Mouse (Mus musculus) lung, postnatal 36 days (tissue): ENCODE data around the gene Hist1h2bl.
"Not testable (repeated sequence)": the region's sequence is repeated elsewhere in the genome, so short reads cannot be mapped to it uniquely, and the experiment has no call there.

Experiments
- DNase-seq: peaks from one replicate; pipeline ENCODE4 v3.0.0; 2022; ENCODE audit warnings: mixed read lengths

Gene Hist1h2bl

GRCm38 (mm10) chr13:21722373-21722925 lies 6.5 kb upstream of the Hist1h2bl start:
- no peak for DNase-seq

- DNase-seq, result peak; percentile 85
Measured at GRCm38 (mm10) chr13:21721757-21722372, 5.9 kb upstream of the Hist1h2bl start, which contains the start of gene Hist1h2bm. Gene Hist1h2bm (plus strand): TSS chr13:21722044.

- DNase-seq, result not testable (repeated sequence)
Measured at GRCm38 (mm10) chr13:21721107-21721756, 5.3 kb upstream of the Hist1h2bl start.

GRCm38 (mm10) chr13:21718381-21719080 lies 2.6 kb upstream of the Hist1h2bl start:
- DNase-seq, result no peak

- DNase-seq, result peak; percentile 90
Measured at GRCm38 (mm10) chr13:21717397-21718357, 1.7 kb upstream of the Hist1h2bl start, which contains the start of gene Hist1h3h. Gene Hist1h3h (plus strand): TSS chr13:21717659.

DNA sequence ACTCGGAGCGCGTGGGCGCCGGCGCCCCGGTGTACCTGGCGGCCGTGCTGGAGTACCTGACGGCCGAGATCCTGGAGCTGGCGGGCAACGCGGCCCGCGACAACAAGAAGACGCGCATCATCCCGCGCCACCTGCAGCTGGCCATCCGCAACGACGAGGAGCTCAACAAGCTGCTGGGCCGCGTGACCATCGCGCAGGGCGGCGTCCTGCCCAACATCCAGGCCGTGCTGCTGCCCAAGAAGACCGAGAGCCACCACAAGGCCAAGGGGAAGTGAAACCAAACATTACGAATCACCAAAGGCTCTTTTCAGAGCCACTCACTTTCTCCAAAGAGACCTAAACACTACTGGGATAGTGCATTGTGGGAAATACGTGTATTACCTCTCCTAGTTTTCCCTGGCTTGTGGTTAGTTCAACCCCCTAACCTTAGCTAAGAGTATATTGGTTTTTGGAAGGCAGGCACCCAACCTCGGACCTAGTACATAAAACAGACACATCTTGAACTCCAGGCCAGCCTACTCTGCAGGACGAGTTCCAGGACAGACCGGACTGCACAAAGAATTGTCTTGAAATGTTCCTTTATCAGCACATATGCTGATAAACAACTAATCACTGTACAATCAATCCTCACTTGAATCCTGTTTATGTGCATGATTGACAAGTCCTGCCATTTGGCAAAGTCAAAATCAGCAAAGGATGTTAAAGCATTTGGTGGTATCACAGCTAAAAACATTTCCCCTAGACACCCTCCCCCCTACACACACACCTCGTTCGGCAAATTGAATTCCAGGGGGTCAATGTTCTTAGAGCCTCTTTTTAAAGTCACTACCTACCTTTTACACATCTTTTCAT lies 823 bp upstream of the Hist1h2bl start:
- DNase-seq, result peak; percentile 51

DNA sequence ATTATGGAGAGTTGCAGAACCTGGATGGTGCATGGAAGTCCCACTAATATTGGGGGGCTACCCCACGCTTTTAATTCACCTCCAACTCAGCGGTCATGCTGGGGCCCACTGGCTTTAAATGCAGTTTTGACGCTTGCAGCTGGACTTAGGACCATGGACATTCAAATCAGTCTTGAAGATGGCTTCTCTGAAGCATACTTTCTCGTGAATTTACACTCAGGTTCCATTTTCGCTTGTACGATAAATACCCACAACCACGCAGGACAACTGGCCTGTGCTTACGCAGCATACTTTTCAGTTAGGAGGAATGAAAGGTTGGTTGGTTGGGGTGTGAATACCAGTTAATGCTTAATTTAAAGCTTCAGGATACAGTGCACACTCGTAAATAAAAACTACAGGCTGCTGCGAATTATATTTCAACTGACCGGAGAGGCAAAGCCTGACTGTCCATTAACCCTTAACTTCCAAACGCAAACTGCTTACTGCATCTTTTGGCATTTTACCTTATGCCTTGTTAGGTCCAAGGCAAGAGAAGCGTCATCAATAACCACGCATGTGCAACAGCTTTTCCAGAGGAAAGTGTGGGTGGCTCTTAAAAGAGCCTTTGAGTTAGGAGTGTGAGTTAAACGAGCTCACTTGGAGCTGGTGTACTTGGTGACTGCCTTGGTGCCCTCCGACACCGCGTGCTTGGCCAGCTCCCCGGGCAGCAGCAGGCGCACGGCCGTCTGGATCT lies 646 bp downstream of the Hist1h2bl start:
- no peak for DNase-seq

- peak; percentile 84 for DNase-seq
Measured at GRCm38 (mm10) chr13:21714725-21715124, 1.2 kb downstream of the Hist1h2bl start.

- DNase-seq, result no peak
Measured at GRCm38 (mm10) chr13:21711698-21712097, 4.2 kb downstream of the Hist1h2bl start.

DNA sequence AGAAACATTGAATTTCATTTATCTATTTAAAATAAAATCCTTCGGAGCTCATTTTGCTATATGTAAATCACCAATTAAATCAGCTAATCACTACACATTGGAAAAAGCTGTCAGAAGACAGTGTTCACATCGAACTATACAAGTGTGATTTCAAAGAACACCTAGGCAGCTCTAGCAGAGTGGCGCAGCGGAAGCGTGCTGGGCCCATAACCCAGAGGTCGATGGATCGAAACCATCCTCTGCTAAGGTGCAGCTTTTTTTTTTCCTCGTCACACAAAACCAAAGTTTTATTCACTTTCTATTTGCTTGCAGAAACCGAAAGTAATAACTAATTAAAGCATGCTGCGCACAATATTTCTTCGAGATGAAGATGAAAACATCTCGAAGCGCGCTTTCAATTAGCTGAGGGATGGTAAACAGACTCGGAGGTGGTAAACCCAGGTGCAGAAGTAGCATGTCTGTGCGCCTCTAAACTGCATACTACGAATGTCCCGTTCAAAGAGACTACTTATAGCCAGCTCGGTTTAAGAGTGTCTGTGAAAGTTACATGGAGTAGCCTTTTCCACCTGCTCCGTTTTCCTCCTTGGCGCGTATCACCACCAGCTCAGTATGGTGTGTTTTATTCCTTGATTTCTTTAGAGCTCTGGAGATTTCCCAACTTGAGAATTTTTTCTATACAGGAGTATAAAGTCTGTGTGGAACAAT lies 5.0 kb downstream of the Hist1h2bl start:
- peak; percentile 87 for DNase-seq

DNA sequence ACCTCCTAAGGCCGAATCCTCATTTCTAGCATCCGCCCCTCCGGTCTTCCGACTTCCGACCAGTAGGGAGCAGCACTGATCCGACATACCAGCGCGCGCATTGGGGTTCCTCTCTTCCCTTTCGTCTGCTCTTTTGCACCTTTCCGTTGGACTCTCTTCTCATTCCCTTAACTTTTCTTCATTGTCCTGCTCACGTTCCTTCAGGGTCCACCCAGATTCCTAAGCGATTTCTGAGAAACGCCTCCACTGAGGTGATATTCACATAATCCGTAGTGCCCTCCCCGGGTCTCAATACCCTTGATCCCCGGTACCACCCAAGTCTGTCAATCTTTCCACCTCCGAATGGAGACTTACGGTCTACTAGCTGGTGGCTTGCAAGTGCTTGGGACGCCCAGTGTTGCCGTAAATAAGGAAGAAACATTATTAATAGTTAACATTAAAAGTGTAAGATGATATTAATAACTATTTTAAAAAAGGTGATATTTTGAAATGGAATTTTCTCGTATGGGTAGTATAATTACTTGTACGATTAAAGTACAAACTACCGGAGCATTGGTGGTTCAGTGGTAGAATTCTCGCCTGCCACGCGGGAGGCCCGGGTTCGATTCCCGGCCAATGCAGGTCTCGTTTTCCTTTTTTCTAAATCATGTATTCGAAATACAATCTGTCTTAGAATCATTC lies 5.8 kb downstream of the Hist1h2bl start:
- peak; percentile 95 for DNase-seq

- no peak for DNase-seq
Measured at GRCm38 (mm10) chr13:21706669-21707068, 9.3 kb downstream of the Hist1h2bl start.

DNA sequence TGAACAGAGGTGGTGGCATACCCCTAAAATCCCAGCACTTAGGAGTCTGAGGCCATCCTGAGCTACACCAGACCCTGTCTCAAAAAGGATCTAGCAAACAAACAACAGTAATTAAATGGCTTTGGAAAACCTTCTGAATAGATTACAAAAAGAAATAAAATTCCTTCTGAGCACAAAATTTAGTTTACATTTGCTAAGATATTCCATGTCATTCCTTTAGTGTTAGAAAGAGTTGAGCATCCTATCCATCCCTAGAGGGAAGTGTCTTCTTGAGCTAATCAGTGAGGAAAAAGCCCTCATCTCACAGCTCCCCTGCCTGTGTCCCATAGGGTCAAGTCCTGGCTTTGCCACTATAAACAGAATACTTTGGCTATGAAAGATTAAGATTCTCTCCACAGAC lies 18.1 kb downstream of the Hist1h2bl start, which contains the start of gene Olfr1359:
TSS of gene Olfr1359 (plus strand) at position 301 of the 400 bp plus-strand sequence.
- DNase-seq, result no peak

DNA sequence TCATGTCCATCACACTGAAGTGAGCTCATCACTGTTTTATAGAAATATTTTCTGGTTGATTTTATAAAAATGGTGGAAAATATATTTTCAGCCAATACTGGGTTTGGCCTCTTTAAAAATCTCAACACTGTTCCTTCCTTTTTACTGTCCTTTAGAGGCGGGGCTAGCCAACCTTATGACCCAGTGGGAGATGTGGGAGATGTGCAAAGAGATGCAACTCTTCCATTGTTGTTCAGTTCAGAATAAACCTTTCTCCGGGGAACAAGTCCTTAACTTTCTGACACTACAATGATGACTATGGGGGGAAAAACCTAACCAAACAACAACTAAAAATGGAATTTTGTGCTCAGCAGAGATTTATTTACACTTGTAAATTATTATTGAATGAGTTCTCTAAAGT lies 38.6 kb downstream of the Hist1h2bl start, which contains the start of gene Olfr1360:
TSS of gene Olfr1360 (minus strand) at position 101 of the 400 bp plus-strand sequence.
- no peak for DNase-seq
